Mouse (Mus musculus): Measurements from ENCODE around the gene Fli1.

Fli1 gene

DNA sequence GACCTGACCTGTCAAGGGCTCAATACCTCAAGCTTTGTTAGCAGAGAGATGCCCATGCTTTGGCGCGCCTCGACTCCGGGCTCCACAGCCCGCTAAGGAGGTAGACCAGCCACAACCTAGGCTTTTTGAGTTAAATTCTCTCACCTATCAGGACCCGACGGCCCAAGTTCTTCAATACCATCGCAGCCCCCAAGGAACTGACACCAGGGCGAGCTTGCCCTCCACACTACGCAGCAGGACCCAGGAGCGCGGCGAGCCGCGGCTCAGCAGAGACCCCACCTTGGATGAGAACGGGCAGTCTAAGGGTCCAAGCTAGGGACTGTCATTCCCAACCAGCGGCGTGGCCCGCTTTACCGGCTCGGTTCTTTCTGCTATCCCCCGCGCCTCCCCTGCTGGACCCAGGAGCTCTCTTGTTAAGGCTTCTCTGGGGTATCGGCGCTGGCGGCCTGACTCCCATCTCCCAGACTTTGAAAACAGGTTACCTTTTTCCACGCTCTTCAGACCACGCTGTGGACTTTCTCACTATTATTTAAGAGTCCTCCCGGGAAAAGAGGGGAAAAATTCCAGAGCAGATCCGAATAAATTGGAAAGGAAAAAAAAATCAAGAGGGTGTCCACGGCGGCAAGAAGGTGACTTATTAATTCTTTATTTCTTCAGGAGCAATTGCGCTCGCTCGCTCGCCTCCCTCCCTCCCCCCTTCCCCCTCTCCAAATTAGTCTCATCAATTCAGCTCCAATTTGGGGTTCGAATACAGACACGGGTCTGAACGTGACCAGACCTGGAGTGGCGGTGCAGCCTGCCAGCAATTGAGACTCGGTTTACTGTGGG lies at the start of gene Fli1:
Fli1 (minus strand) TSS at position 650 of the 828 bp plus-strand sequence.
- no peak for DNase-seq

DNA sequence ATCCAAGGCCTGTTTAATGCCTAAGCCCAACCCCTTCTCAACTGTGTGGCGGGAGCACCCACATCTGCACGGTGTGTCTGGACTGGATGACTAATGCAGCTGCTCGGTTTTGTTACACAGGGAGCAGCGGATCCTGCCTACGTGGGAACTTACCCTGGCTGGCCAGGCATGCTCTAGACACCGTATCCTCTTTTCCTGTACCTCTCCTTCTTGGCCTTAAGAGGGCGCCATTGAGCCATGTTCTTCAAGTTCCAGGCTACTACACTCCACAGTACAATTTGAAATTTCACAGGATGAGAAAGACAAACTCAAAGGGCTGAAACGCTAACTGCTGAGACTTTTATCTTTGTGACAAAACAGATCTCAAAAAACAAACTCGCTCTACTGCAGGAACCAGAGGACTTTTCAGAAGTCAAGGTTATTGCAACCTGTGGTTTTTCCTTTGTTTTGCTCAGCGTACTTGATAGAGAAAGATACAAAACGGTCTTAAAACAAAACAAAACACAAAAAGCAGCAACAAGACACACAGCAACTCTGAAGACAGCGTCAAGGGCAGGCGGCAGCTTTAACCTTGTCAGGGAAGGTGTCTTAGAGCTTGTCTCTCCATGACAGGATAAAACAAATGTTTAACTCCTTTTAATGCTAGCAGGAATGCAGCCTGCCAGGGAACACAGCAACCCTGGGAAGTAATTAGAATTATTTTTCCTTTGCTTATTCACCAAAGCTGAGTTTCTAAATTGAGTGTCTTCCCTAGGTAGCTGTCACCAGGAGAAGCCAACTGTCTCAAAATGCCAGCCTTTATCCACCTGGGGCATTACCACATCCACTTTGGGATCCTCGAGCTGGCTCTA lies 49.3 kb upstream of the Fli1 start:
- DNase-seq = peak; percentile 80

DNA sequence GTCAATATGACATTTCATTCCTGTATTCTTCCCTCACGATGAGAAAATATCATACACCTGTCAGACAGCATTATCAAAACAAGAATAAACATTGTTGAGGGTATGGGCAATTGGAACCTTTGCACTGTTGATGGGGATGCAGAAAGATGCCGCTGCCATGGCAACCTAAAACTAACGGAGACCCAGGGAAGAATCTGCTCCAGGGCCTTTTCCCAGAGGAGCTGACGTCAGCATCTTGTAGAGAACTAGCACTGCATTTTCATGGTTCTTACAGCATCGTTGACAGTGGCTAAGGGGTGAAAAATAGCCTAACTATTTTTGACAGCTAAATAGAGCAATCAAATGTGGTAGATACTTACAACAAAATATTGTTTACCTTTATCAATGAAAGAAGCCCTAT lies 47.9 kb upstream of the Fli1 start:
- no peak for DNase-seq

DNA sequence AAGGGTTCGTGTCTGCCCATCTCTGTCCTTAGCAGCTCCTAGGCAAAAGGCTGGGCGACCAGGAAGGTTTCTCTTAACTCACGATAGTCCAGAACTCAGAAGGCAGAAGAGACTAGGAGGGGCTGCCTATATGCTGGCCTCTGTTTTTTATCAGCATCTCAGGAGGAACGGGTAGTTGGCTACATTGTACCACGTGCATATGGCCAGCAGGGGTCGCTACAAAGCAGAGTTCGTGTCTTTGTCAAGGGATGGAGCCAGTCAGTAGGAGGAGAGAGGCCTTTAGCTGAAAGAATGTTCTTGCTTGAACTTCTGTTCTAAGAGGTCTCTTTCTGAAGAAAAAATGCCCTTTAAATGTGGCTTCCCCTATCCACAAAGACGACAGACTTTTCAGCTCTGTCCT lies 47.2 kb upstream of the Fli1 start:
- peak; percentile 74 for DNase-seq

GRCm38 (mm10) chr9:32585357-32585756 lies 42.7 kb upstream of the Fli1 start:
- DNase-seq = no peak

DNA sequence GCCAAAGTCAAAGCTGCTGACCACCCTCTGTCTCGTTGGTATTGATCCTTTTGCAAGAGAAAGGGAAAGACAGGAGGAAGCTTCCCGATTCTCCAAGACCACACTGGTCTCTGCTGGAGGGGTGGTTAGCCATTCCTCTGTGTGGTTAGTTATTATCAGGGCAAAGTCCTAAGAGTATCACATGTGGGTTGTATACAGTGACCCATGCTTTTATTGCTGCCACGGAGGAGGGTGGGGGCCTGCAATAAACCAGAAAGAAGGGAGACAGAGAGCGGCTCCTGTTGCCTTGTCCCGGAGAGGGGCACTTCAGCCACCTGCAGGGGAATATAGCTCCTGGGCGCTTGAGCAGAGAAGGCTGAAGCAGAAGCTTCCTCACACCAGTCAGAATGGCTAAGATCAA lies 41.2 kb upstream of the Fli1 start:
- DNase-seq = no peak

DNA sequence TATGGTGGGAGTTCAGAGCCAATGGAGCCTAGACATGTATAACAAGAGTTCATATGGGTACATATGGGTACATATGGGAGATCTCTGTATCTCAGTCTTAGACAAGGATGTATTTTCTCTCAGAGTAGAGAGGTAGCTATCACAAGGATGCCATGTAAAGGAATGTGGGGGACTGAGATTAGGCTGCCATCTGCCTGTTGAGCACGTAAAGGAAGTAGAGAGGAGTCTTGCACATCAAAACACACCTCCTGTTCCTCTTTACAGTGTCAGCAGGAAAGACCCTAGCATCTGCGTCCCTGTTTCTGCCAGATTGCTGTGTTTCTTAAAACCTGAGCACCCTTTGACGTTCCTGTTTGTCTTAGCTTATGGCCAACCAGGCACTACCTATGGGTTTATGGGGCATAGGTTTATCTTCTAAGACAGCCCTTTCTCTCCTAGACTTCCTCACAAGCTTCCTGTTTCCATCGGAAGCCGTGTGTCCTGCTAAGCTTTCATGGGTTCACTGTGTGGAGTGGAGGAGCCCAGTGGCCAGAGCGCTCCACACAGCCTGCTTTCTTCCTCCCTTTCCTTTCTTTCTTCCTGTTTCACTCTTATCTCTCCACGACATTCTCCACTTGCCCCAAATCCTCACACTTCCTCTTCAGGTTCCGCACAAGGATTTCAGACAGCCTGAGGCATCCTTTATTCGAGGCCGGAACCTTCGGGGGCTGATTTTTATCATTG lies 39.4 kb upstream of the Fli1 start:
- no peak for DNase-seq

- no peak for DNase-seq
Measured at GRCm38 (mm10) chr9:32578411-32578810, 35.8 kb upstream of the Fli1 start.

DNA sequence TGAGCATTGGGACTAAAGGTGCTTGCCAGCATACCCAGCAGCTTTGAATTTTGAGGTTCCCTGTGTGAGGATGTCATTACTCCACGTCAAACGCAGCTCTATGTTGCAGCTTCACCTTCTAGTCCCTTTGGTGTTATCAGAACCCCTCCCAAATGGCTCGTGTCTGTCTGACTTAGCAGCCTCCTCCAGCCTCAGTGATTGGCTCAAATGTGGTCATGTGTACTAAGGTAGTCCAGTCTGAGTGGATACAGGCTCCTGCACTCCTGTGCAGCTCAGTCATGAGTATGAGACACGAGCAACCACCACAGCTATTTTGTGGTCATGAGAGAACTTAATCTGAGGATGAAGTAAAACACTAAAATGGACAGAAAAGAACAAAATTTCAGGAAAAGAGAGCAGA lies 31.0 kb upstream of the Fli1 start:
- DNase-seq = no peak

GRCm38 (mm10) chr9:32571676-32572075 lies 29.0 kb upstream of the Fli1 start:
- no peak for DNase-seq

DNA sequence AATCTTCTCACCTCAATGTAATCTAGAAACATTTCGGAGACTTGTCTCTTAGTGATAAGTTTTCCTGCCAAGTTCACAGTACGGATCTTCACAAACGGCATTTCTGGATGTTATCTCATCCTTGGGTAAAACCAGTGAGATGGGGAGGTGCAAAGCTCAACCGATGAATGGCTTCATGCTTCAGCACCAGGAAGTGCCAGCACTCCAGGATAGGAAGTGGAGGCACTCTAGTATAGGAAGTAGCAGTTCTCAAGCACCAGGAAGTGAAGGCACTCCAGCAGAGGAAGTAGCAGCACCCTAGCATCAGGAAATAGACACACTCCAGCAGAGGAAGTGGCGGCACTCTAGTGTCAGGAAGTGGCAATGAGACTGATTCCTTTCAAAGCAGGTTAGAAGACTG lies 27.9 kb upstream of the Fli1 start:
- no peak for DNase-seq

DNA sequence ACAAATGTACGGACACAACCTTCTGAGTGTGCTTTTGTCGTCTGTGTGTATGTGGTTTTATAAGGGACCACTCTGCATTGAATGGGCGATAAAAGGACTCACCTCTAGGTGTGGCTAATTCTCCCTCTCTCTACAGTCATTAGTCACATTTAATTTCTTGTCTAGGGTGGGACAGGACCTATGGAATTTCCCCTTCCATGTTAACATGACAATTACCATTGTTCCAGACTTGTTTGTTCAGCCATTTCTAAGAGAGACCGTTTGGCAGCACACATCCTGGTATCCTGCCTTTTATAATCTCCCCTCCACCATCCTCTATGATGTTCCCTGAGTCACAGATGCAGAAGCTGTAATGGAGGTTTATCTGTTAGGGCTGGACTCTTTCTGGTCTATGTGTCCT lies 26.6 kb upstream of the Fli1 start:
- no peak for DNase-seq

GRCm38 (mm10) chr9:32567603-32568002 lies 24.9 kb upstream of the Fli1 start:
- no peak for DNase-seq

DNA sequence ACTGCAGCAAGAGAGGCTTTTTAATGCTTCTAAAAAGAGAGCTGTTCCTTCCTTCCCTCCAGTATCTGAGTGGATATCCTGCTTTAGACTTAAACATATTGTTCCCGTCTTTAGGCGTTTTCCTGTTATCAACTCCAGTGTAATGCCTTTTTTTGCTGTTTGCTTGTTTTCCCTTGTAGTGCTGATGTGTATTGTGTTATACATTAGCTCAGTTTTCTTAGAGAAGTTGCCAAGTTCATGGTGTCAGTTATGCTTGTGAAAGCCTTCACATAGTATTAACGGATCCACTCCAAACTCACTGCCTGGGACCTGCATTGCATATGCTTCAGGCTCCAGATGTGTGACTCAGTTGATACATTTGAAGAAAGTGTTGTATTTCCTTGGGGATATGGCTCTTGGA lies 22.6 kb upstream of the Fli1 start:
- DNase-seq = no peak

- DNase-seq = no peak
Measured at GRCm38 (mm10) chr9:32562837-32563236, 20.2 kb upstream of the Fli1 start.

DNA sequence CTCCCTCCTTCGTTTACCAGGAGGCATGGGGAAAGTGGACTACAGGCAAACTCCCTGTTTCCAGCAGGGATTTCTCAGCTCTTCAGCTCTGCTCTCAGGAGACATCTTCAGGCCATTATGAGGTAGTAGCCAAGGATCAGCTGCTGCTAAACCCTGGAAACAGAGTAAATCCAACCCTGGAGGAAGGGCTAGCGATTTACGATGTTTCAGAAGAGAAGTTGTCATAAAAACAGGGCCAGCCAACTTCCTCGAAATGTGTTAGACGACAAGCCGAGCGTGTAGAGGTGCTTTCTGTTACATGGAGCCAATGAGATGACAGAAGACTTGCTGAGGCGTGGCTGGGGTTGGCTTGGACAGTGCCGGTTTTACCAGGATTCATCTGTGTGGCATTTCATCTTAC lies 19.7 kb upstream of the Fli1 start:
- DNase-seq = peak; percentile 8

- DNase-seq = no peak
Measured at GRCm38 (mm10) chr9:32561190-32561890, 18.7 kb upstream of the Fli1 start.

DNA sequence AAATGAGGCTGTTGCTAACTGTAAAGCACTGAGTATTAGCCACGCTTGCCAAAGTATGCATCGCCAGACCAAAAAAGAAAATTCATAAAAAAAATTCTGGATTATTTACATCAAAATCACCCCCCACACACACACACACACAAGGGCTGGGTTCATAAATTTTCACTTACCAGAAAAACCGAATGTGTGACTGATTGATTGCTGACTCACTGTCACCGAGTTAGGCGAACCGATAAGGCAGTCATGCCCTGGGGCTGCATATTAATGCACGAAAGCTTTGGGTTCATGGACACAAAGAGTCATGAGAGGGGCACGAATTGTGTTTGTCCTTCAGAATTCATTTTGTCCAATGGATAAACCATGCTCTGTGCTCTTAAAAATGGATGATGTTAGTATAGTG lies 17.2 kb upstream of the Fli1 start:
- no peak for DNase-seq

DNA sequence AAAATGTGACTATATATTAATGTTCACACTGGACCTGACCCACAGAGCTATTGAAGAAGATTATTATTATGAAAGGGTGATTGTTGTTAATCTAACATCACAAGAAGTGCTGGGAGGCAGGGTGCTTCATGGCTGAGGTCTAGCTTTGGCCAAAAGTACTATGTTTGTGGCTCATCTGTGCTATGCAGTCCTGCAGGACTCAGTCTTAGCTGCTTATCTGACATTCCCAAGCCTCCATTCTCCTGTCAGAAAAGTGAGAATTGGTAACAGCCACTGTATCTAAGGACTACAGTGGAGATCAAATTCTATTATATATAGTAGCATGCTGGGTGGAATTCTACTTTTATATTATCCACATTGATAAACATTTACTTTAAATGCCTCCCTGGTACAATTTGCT lies 16.8 kb upstream of the Fli1 start:
- no peak for DNase-seq

DNA sequence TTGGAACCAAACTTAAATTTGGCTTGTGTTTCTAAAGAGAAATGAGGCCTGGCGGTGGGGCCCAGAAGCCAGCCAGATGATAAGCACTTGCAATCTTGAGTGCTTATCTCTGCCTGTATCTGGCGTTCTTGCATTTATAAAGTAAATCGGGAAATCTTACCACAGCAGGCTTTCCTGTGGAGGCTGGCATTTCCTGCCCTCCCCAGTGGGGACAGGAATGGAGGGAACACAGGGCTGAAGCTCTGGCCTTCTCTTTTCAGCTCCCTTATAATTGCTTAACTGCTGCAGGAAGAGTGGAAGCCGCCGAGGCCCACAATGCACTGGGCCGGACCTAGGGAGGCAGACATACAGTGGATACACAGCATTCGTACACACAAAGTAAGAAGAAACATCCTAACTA lies 13.7 kb upstream of the Fli1 start:
- no peak for DNase-seq

GRCm38 (mm10) chr9:32555279-32555678 lies 12.6 kb upstream of the Fli1 start:
- DNase-seq = no peak

GRCm38 (mm10) chr9:32550541-32550940 lies 7.9 kb upstream of the Fli1 start:
- DNase-seq = no peak
